Mouse (Mus musculus) cerebellum, postnatal 36 days (tissue): ENCODE measurements around the gene Cluh.

Experiments
- DNase-seq, 2 experiments: peaks; one replicate each; pipeline ENCODE4 v3.0.0; 2021 to 2022; ENCODE audit warnings: mixed read lengths in 2 of 2

Gene Cluh

GRCm38 (mm10) chr11:74674713-74675112 is 25.4 kb downstream of the Cluh start:
- no peak for DNase-seq

- no peak for DNase-seq
Measured at GRCm38 (mm10) chr11:74675156-74675555, 25.9 kb downstream of the Cluh start.

GRCm38 (mm10) chr11:74692151-74692550 is 42.9 kb downstream of the Cluh start:
- no peak for DNase-seq

- DNase-seq, result no peak
Measured at GRCm38 (mm10) chr11:74699505-74699904, 50.2 kb downstream of the Cluh start.

- no peak for DNase-seq
Measured at GRCm38 (mm10) chr11:74704068-74704467, 54.8 kb downstream of the Cluh start.

- no peak for DNase-seq
Measured at GRCm38 (mm10) chr11:74708781-74709180, 59.5 kb downstream of the Cluh start.

GRCm38 (mm10) chr11:74710671-74711070 is 61.4 kb downstream of the Cluh start:
- DNase-seq, result no peak

GRCm38 (mm10) chr11:74715971-74716525 is 66.8 kb downstream of the Cluh start:
- peak; percentile 39 to 47 for DNase-seq
